31 mouse cellular contexts compared by ENCODE assay signal in genomic region chr7:79903160-79903792, GRCm38 (mm10). TPM values are rescaled to one million over a fixed set of nuclear protein-coding genes. Genes with fewer than 3 reads are reported as not detected.
DNase-seq lines count a peak whose midpoint lies in the region; ATAC-seq and TF ChIP-seq lines count a peak whose summit lies in the region.
"Had no signal": no experiment of that assay in that cellular context is flagged by ENCODE, and none has a peak within 500 bp of the region (broad histone marks: within the 10 kb centered on the region; RNA-seq: fewer than 3 reads in every experiment).

No protein-coding gene starts in this region.

- ATAC-seq in intestine, postnatal 0 days, result peak; percentile 83
- ATAC-seq in liver, embryonic 14.5 days (ENCODE audit: insufficient read depth), result peak; percentile 37; the same call in 1 of the 2 replicates
- ATAC-seq in forebrain, embryonic 13.5 days, result no peak
- ATAC-seq: forebrain, embryonic 15.5 days; inflammation-experienced regulatory T-cells, adult 6 months; midbrain, embryonic 13.5 days had no signal

- H3K4me1 ChIP-seq in MEL (ENCODE audit: control insufficient read depth in 1 of 2, insufficient read depth in 2 of 2, low read length in 2 of 2), result peaks cover 48 to 49% of the 10 kb centered on the region in 2 experiments
- H3K4me1 ChIP-seq in intestine, postnatal 0 days (replicated peaks; ENCODE audit: control insufficient read depth, insufficient read depth, low read length), result no peaks in the 10 kb centered on the region
- peaks cover 0 to 19% of the 10 kb centered on the region in 2 experiments; a peak in 2 of 4 replicates for H3K4me1 ChIP-seq in liver, embryonic 14.5 days (replicated peaks; ENCODE audit: control insufficient read depth in 2 of 2, insufficient read depth in 2 of 2, low read length in 1 of 2)
- peaks cover 21% of the 10 kb centered on the region; the same call in 1 of the 2 replicates for H3K4me1 ChIP-seq in small intestine, adult 2 months (ENCODE audit: control insufficient read depth, insufficient read depth, insufficient read length, low read length)
- H3K4me1 ChIP-seq in forebrain, embryonic 13.5 days, result no peaks in the 10 kb centered on the region
- H3K4me1 ChIP-seq: embryonic facial prominence, embryonic 10.5 days; embryonic facial prominence, embryonic 15.5 days; forebrain, embryonic 15.5 days; hindbrain, embryonic 10.5 days; hindbrain, embryonic 15.5 days; limb, embryonic 10.5 days; limb, embryonic 15.5 days; lung, embryonic 15.5 days; midbrain, embryonic 13.5 days; neural tube, embryonic 13.5 days; stomach, embryonic 15.5 days had no signal

- TF ChIP-seq RAD21 in MEL (IDR thresholded peaks at IDR 0.05; ENCODE audit: low read depth, low read length), result no peak

- peak overlapping the region; percentile 84 for H3K27ac ChIP-seq in MEL (ENCODE audit: control insufficient read depth, low read depth, low read length)
- H3K27ac ChIP-seq in intestine, postnatal 0 days (ENCODE audit: low read depth, low read length), result peak overlapping the region; percentile 74
- H3K27ac ChIP-seq in liver, embryonic 14.5 days, result no peak overlapping the region
- H3K27ac ChIP-seq in small intestine, adult 2 months (ENCODE audit: insufficient read depth, low read depth, low read length), result peak overlapping the region; percentile 96
- H3K27ac ChIP-seq in forebrain, embryonic 13.5 days, result no peak overlapping the region
- H3K27ac ChIP-seq: embryonic facial prominence, embryonic 10.5 days; embryonic facial prominence, embryonic 15.5 days; forebrain, embryonic 15.5 days; heart, embryonic 13.5 days; hindbrain, embryonic 10.5 days; hindbrain, embryonic 15.5 days; kidney, postnatal 0 days; limb, embryonic 10.5 days; limb, embryonic 15.5 days; lung, embryonic 15.5 days; midbrain, embryonic 13.5 days; neural tube, embryonic 13.5 days; stomach, embryonic 15.5 days had no signal

- peak; percentile 55 to 80 for TF ChIP-seq EP300 in MEL (IDR thresholded peaks at IDR 0.05; ENCODE audit: low read depth in 1 of 2, low read length in 2 of 2)
- peak; percentile 71 for TF ChIP-seq EP300 in liver, embryonic 14.5 days (IDR thresholded peaks at IDR 0.05; ENCODE audit: low read depth)

- H3K27me3 ChIP-seq in MEL (ENCODE audit: control insufficient read depth in 1 of 2, insufficient read depth in 2 of 2, low read length in 2 of 2), result no peaks in the 10 kb centered on the region
- no peaks in the 10 kb centered on the region for H3K27me3 ChIP-seq in intestine, postnatal 0 days (replicated peaks; ENCODE audit: control insufficient read depth, insufficient read depth, low read length)
- H3K27me3 ChIP-seq in liver, embryonic 14.5 days (ENCODE audit: control insufficient read depth, insufficient read depth, low read length), result no peaks in the 10 kb centered on the region
- no peaks in the 10 kb centered on the region for H3K27me3 ChIP-seq in small intestine, adult 2 months (ENCODE audit: control insufficient read depth, insufficient read depth, low read length)
- H3K27me3 ChIP-seq in forebrain, embryonic 13.5 days, result no peaks in the 10 kb centered on the region
- H3K27me3 ChIP-seq: embryonic facial prominence, embryonic 15.5 days; forebrain, embryonic 15.5 days; heart, embryonic 13.5 days; hindbrain, embryonic 15.5 days; limb, embryonic 15.5 days; lung, embryonic 15.5 days; megakaryocyte, embryonic 14.5 days; midbrain, embryonic 13.5 days; neural tube, embryonic 13.5 days; stomach, embryonic 15.5 days had no signal

- no peaks in the 10 kb centered on the region for H3K79me2 ChIP-seq in MEL (ENCODE audit: control insufficient read depth, insufficient read depth, low read length, poor library complexity)

- peaks cover 0 to 50% of the 10 kb centered on the region in 2 experiments; a peak in 2 of 4 replicates for H3K36me3 ChIP-seq in MEL (ENCODE audit: control insufficient read depth in 1 of 2, insufficient read depth in 2 of 2, low read length in 2 of 2)
- H3K36me3 ChIP-seq in intestine, postnatal 0 days (ENCODE audit: control insufficient read depth, insufficient read depth), result peaks cover 17% of the 10 kb centered on the region; the same call in 1 of the 2 replicates
- H3K36me3 ChIP-seq in liver, embryonic 14.5 days (replicated peaks; ENCODE audit: control insufficient read depth, insufficient read depth, low read depth), result no peaks in the 10 kb centered on the region; the same call in 1 of the 2 replicates
- H3K36me3 ChIP-seq in small intestine, adult 2 months (ENCODE audit: control insufficient read depth, insufficient read depth, low read length), result peaks cover 8% of the 10 kb centered on the region
- peaks cover 89% of the 10 kb centered on the region for H3K36me3 ChIP-seq in forebrain, embryonic 13.5 days (ENCODE audit: poor library complexity, severe bottlenecking)
- H3K36me3 ChIP-seq: stomach, embryonic 15.5 days had no signal

- peak; percentile 73 for DNase-seq in MEL (ENCODE audit: low read depth, low spot score)
- DNase-seq in liver, embryonic 14.5 days (ENCODE audit: low read depth in 3 of 3, low spot score in 3 of 3), result no peak
- DNase-seq in heart, postnatal 25 days (ENCODE audit: low spot score), result no peak
- no peak for DNase-seq in adrenal gland, postnatal 10 days
- DNase-seq in adrenal gland, adult 8-10 months, result no peak
- DNase-seq: cerebellum, adult 8-10 months; cerebellum, postnatal 25 days; heart, postnatal 10 days; kidney, adult 8-10 months; kidney, postnatal 4 days; thymus, adult 18-20 months; thymus, postnatal 25 days had no signal

- H3K9me3 ChIP-seq in MEL (replicated peaks; ENCODE audit: insufficient read depth, low read length), result no peaks in the 10 kb centered on the region
- no peaks in the 10 kb centered on the region for H3K9me3 ChIP-seq in intestine, postnatal 0 days (ENCODE audit: control insufficient read depth)
- H3K9me3 ChIP-seq in liver, embryonic 14.5 days (ENCODE audit: control insufficient read depth, low read length), result no peaks in the 10 kb centered on the region
- H3K9me3 ChIP-seq in forebrain, embryonic 13.5 days (replicated peaks), result no peaks in the 10 kb centered on the region
- H3K9me3 ChIP-seq: embryonic facial prominence, embryonic 10.5 days; embryonic facial prominence, embryonic 15.5 days; forebrain, embryonic 15.5 days; G1E; heart, embryonic 13.5 days; hindbrain, embryonic 10.5 days; hindbrain, embryonic 15.5 days; limb, embryonic 10.5 days; limb, embryonic 15.5 days; lung, embryonic 15.5 days; megakaryocyte, embryonic 14.5 days; midbrain, embryonic 13.5 days; neural tube, embryonic 13.5 days; stomach, embryonic 15.5 days had no signal

- no peak for TF ChIP-seq CTCF in MEL (IDR thresholded peaks at IDR 0.05 in 2 of 3, conservative IDR thresholded peaks at IDR 0.05 in 1 of 3; ENCODE audit: control insufficient read depth in 1 of 3, insufficient read depth in 1 of 3, low read depth in 2 of 3, low read length in 3 of 3, poor library complexity in 1 of 3, severe bottlenecking in 1 of 3)
- TF ChIP-seq CTCF in intestine, postnatal 0 days (IDR thresholded peaks at IDR 0.05; ENCODE audit: low read depth), result peak; percentile 48
- 0 out of 2 replicates have a peak, but pooled peaks have one; percentile 10 for TF ChIP-seq CTCF in liver, embryonic 14.5 days (IDR thresholded peaks at IDR 0.05; ENCODE audit: low read depth)
- TF ChIP-seq CTCF in small intestine, adult 2 months (IDR thresholded peaks at IDR 0.05; ENCODE audit: extremely low read depth, insufficient read length, insufficient replicate concordance, low read depth, low read length), result no peak

- H3K9ac ChIP-seq in MEL (ENCODE audit: control insufficient read depth, low read depth, low read length, poor library complexity, severe bottlenecking), result peak overlapping the region; percentile 16; the same call in 1 of the 2 replicates
- H3K9ac ChIP-seq in intestine, postnatal 0 days (ENCODE audit: low read depth, low read length), result no peak overlapping the region
- H3K9ac ChIP-seq in liver, embryonic 14.5 days (replicated peaks), result no peak overlapping the region
- no peak overlapping the region for H3K9ac ChIP-seq in forebrain, embryonic 13.5 days
- H3K9ac ChIP-seq: embryonic facial prominence, embryonic 15.5 days; forebrain, embryonic 15.5 days; heart, embryonic 13.5 days; hindbrain, embryonic 15.5 days; limb, embryonic 15.5 days; lung, embryonic 15.5 days; midbrain, embryonic 13.5 days; neural tube, embryonic 13.5 days; stomach, embryonic 15.5 days had no signal

- 42% methylated on average over 8 of the region's 8 CpGs for WGBS in intestine, postnatal 0 days
- 28% methylated on average over 8 of the region's 8 CpGs for WGBS in liver, embryonic 14.5 days (ENCODE audit: insufficient replicate concordance)
- 29% methylated on average over 8 of the region's 8 CpGs for WGBS in small intestine, adult 2 months
- 94% methylated on average over 8 of the region's 8 CpGs for WGBS in forebrain, embryonic 13.5 days

- intact Hi-C loops in heart, postnatal 25 days (cut with DNase I), result no loop called here

- H3K4me3 ChIP-seq in MEL (ENCODE audit: control insufficient read depth in 1 of 2, insufficient read depth in 1 of 2, low read depth in 2 of 2, low read length in 2 of 2), result no peak overlapping the region
- no peak overlapping the region for H3K4me3 ChIP-seq in intestine, postnatal 0 days (ENCODE audit: low read depth, low read length)
- H3K4me3 ChIP-seq in liver, embryonic 14.5 days (ENCODE audit: insufficient read depth in 1 of 2, low read depth in 2 of 2, low read length in 2 of 2), result no peak overlapping the region
- no peak overlapping the region; the same call in 1 of the 2 replicates for H3K4me3 ChIP-seq in small intestine, adult 2 months (ENCODE audit: low read depth, low read length)
- H3K4me3 ChIP-seq in forebrain, embryonic 13.5 days, result no peak overlapping the region
- H3K4me3 ChIP-seq: embryonic facial prominence, embryonic 10.5 days; embryonic facial prominence, embryonic 15.5 days; forebrain, embryonic 15.5 days; heart, embryonic 13.5 days; hindbrain, embryonic 10.5 days; hindbrain, embryonic 15.5 days; limb, embryonic 10.5 days; limb, embryonic 15.5 days; lung, embryonic 15.5 days; megakaryocyte, embryonic 14.5 days; midbrain, embryonic 13.5 days; neural tube, embryonic 13.5 days; stomach, embryonic 15.5 days had no signal

- no peak overlapping the region for H3K4me2 ChIP-seq in intestine, postnatal 0 days (replicated peaks; ENCODE audit: low read depth)
- H3K4me2 ChIP-seq in liver, embryonic 14.5 days (ENCODE audit: low read depth), result no peak overlapping the region
- no peak overlapping the region for H3K4me2 ChIP-seq in forebrain, embryonic 13.5 days
- H3K4me2 ChIP-seq: embryonic facial prominence, embryonic 15.5 days; forebrain, embryonic 15.5 days; heart, embryonic 13.5 days; hindbrain, embryonic 15.5 days; limb, embryonic 15.5 days; lung, embryonic 15.5 days; midbrain, embryonic 13.5 days; neural tube, embryonic 13.5 days; stomach, embryonic 15.5 days had no signal

- no peak for TF ChIP-seq POLR2A in MEL (IDR thresholded peaks at IDR 0.05; ENCODE audit: control insufficient read depth in 1 of 2, insufficient read depth in 1 of 2, low read depth in 1 of 2, low read length in 2 of 2, poor library complexity in 1 of 2)
- no peak for TF ChIP-seq POLR2A in small intestine, adult 2 months (IDR thresholded peaks at IDR 0.05; ENCODE audit: low read depth, low read length)

RNA-seq across cellular contexts. Expression of gene Ap3s2, which starts 17.2 kb away (rescaled TPM):
- total RNA-seq in MEL (2012; rRNA removed), result 8.3 and 8.6 TPM in 2 replicates
- 10 to 100 TPM; 18.2 to 91.2 TPM for polyA plus RNA-seq in MEL (2012; ENCODE audit: insufficient read depth in 1 of 2, insufficient read length in 2 of 2, low read depth in 1 of 2, low replicate concordance in 2 of 2, missing spikeins in 1 of 2)
- polyA plus RNA-seq in intestine, postnatal 0 days (2015; fragmentation: Nextera tagmentation; extraction: Ambion mirVana), result 21.2 and 21.3 TPM in 2 replicates
- 4.9 and 5.6 TPM in 2 replicates for polyA plus RNA-seq in liver, embryonic 14.5 days (2012; rRNA removed)
- 10.5 and 12.2 TPM in 2 replicates for polyA plus RNA-seq in liver, embryonic 14.5 days (2014; fragmentation: Nextera tagmentation; extraction: Ambion mirVana)
- polyA plus RNA-seq in small intestine, adult 2 months (2012; rRNA removed), result 5.2 and 10.4 TPM in 2 replicates
- 10 to 100 TPM; 19.2 to 21.5 TPM for total RNA-seq in heart, postnatal 25 days (2021)
- total RNA-seq in adrenal gland, postnatal 10 days (2021), result 10 to 100 TPM; 23.4 to 26.2 TPM
- 46.2 and 46.3 TPM in 2 replicates for polyA plus RNA-seq in forebrain, embryonic 13.5 days (2015; fragmentation: Nextera tagmentation; extraction: Ambion mirVana)
- total RNA-seq in adrenal gland, adult 8-10 months (2022), result 10 to 100 TPM; 27.3 to 32.1 (median 30.7) TPM

RNA-seq across cellular contexts. Expression of gene Arpin, which starts 31.9 kb away (rescaled TPM):
- not detected in 2 replicates for total RNA-seq in MEL (2012; rRNA removed)
- polyA plus RNA-seq in MEL (2012; ENCODE audit: insufficient read depth in 1 of 2, insufficient read length in 2 of 2, low read depth in 1 of 2, low replicate concordance in 2 of 2, missing spikeins in 1 of 2), result not detected
- 36.1 and 37.5 TPM in 2 replicates for polyA plus RNA-seq in intestine, postnatal 0 days (2015; fragmentation: Nextera tagmentation; extraction: Ambion mirVana)
- polyA plus RNA-seq in liver, embryonic 14.5 days (2012; rRNA removed), result 1.9 TPM in 2 replicates
- 3.1 and 4.1 TPM in 2 replicates for polyA plus RNA-seq in liver, embryonic 14.5 days (2014; fragmentation: Nextera tagmentation; extraction: Ambion mirVana)
- 21.3 and 23.2 TPM in 2 replicates for polyA plus RNA-seq in small intestine, adult 2 months (2012; rRNA removed)
- total RNA-seq in heart, postnatal 25 days (2021), result 10 to 100 TPM; 11.4 to 11.7 TPM
- total RNA-seq in adrenal gland, postnatal 10 days (2021), result 10 to 100 TPM; 16.3 to 22.7 TPM
- 16.5 and 16.8 TPM in 2 replicates for polyA plus RNA-seq in forebrain, embryonic 13.5 days (2015; fragmentation: Nextera tagmentation; extraction: Ambion mirVana)
- total RNA-seq in adrenal gland, adult 8-10 months (2022), result 10 to 100 TPM; 16.9 to 27.6 (median 22.9) TPM
- total RNA-seq: G1E had no signal
- polyA plus RNA-seq: G1E had no signal

RNA-seq across cellular contexts. Expression of gene Anpep, which starts 42.4 kb away (rescaled TPM):
- total RNA-seq in MEL (2012; rRNA removed), result 7.6 and 11.2 TPM in 2 replicates
- polyA plus RNA-seq in MEL (2012; ENCODE audit: insufficient read depth in 1 of 2, insufficient read length in 2 of 2, low read depth in 1 of 2, low replicate concordance in 2 of 2, missing spikeins in 1 of 2), result 10 to 100 TPM; 40.2 to 77.2 TPM
- 476 and 488 TPM in 2 replicates for polyA plus RNA-seq in intestine, postnatal 0 days (2015; fragmentation: Nextera tagmentation; extraction: Ambion mirVana)
- polyA plus RNA-seq in liver, embryonic 14.5 days (2012; rRNA removed), result 16.1 and 16.9 TPM in 2 replicates
- polyA plus RNA-seq in liver, embryonic 14.5 days (2014; fragmentation: Nextera tagmentation; extraction: Ambion mirVana), result 14.9 and 18.1 TPM in 2 replicates
- 1,432 and 7,549 TPM in 2 replicates for polyA plus RNA-seq in small intestine, adult 2 months (2012; rRNA removed)
- 10 to 100 TPM; 13.7 to 17.4 TPM for total RNA-seq in heart, postnatal 25 days (2021)
- total RNA-seq in adrenal gland, postnatal 10 days (2021), result 10 to 100 TPM; 33.0 to 41.3 TPM
- 0.99 and 1.9 TPM in 2 replicates for polyA plus RNA-seq in forebrain, embryonic 13.5 days (2015; fragmentation: Nextera tagmentation; extraction: Ambion mirVana)
- 10 to 100 TPM; 10.5 to 21.9 (median 15.4) TPM for total RNA-seq in adrenal gland, adult 8-10 months (2022)
- polyA plus RNA-seq: G1E had no signal

Comparison
In these comparisons a context has a peak if more than half of its experiments do, and no peak if none do; other contexts are left out.
1. H3K27ac ChIP-seq: peak in MEL (single experiment), intestine, postnatal 0 days (single experiment) and small intestine, adult 2 months (single experiment); none in liver, embryonic 14.5 days (single experiment) and forebrain, embryonic 13.5 days (single experiment).
2. CTCF ChIP-seq: peak in intestine, postnatal 0 days (single experiment) and liver, embryonic 14.5 days (single experiment); none in MEL (0 of 3) and small intestine, adult 2 months (single experiment).